Mouse (Mus musculus) heart, postnatal 0 days (tissue): ENCODE measurements around the gene Eef1a2. TPM values are rescaled to one million over a fixed set of nuclear protein-coding genes. Genes with fewer than 3 reads are reported as not detected.

ENCODE experiments used
- ATAC-seq: fragments of 200-750 bp; cut with Nextera tagmentation; 2 replicates; pipeline ENCODE4 v1.8.0; 2017; ENCODE audit warnings: low read depth, moderate number of reproducible peaks, moderate library complexity; ENCODE audit not compliant: insufficient read depth
- DNase-seq: peaks from one replicate; pipeline ENCODE4 v3.0.0-alpha.2; 2016; ENCODE audit warnings: low spot score
- H3K27ac ChIP-seq: fragments of 300-500 bp; sonication (generic); 2 replicates; pipeline ENCODE4 v1.5.1; 2014; ENCODE audit warnings: low read depth, mild to moderate bottlenecking
- H3K27me3 ChIP-seq: fragments of 300-500 bp; sonication (generic); 2 replicates; pipeline ENCODE4 v1.6.1; 2014; ENCODE audit warnings: low read length, mixed read lengths; ENCODE audit not compliant: control insufficient read depth, insufficient read depth
- H3K36me3 ChIP-seq: fragments of 300-500 bp; sonication (generic); replicated peaks from 2 replicates; pipeline ENCODE4 v1.6.1; 2014; ENCODE audit warnings: low read length, mixed read lengths; ENCODE audit not compliant: control insufficient read depth, insufficient read depth
- H3K4me1 ChIP-seq: fragments of 300-500 bp; sonication (generic); 2 replicates; pipeline ENCODE4 v1.6.1; 2014; ENCODE audit warnings: antibody characterized with exemption; ENCODE audit not compliant: control insufficient read depth, insufficient read depth
- H3K4me2 ChIP-seq: fragments of 300-500 bp; sonication (generic); 2 replicates; pipeline ENCODE4 v1.6.1; 2014; ENCODE audit warnings: low read depth, mild to moderate bottlenecking, low read length, moderate library complexity
- H3K4me3 ChIP-seq: fragments of 300-500 bp; sonication (generic); 2 replicates; pipeline ENCODE4 v1.5.1; 2014; ENCODE audit warnings: low read depth, low read length
- H3K9ac ChIP-seq: fragments of 300-500 bp; sonication (generic); replicated peaks from 2 replicates; pipeline ENCODE4 v1.6.1; 2014; ENCODE audit warnings: low read depth, low read length, mixed read lengths
- H3K9me3 ChIP-seq: fragments of 300-500 bp; sonication (generic); replicated peaks from 2 replicates; pipeline ENCODE4 v1.6.1; 2016; ENCODE audit warnings: low read length; ENCODE audit not compliant: control insufficient read depth
- CTCF ChIP-seq: IDR thresholded peaks from 2 replicates; pipeline ENCODE4 v1.5.1; 2016; ENCODE audit warnings: antibody characterized with exemption, control low read depth, low read depth
- EP300 ChIP-seq: IDR thresholded peaks from 2 replicates; pipeline ENCODE4 v1.6.1; 2016; ENCODE audit warnings: antibody characterized with exemption, low read depth
- WGBS: fragments of 180-500 bp; shearing (Covaris S2); extraction: QIAGEN DNeasy Blood & Tissue Kit; methylation state at CpG from one replicate; pipeline ENCODE4 v1.1.7; 2014; 5-methylcytosine and 5-hydroxymethylcytosine counted together
- polyA plus RNA-seq: library from polyadenylated mRNA; unstranded; fragments of >200 nt; fragmentation: Nextera tagmentation; extraction: Ambion mirVana; gene quantifications from 2 replicates; pipeline ENCODE4 v1.2.1, GENCODE M21; 2015
- total RNA-seq: library from RNA; depleted of rRNA; stranded (reverse); fragments of >200 nt; gene quantifications from 2 replicates; pipeline ENCODE4 v1.2.3, GENCODE M21; 2014; ENCODE audit warnings: low replicate concordance

The Eef1a2 gene
- total and polyA plus RNA-seq, 2 experiments from 2014 or later = 19.9 to 291 TPM

DNA sequence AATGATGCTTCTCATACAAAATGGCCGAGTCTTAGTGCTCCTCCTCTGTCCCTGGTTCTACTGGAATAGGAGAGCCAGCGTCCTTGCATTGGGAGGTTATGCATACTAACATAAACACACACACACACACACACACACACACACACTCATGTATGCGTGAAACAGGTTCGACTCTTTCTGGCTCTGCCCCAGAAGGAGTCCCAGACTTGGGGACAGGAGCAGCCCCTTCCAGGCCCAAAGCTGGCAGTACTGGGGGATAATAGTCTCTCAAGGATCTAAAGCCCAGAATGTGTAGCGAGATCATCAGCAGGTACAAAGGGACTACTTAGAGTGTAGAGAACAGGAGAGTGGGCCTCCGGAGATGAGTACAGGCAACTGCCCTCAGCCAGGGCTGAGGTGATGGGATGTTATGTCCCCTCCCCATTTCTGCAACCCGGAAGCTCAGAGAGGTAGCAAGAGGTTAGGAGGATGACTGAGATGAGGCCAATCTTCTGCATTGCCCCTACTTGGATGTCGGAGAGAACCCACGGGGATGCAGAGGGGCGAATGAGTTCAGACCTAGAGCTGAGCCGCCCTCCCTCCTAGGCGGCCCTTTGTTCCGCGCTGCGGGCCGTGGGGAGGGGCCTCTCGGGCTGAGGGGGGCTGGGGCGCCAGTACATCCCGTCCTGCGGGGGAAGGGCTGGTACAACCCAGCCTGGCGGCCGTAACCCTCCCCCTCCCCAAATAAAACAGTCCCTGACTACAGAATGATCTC lies 22.8 kb downstream of the Eef1a2 start:
- Histone ChIP-seq H3K4me2 (no peak overlapping the region), H3K4me1 (no peaks in the 10 kb centered on the region), H3K27ac (no peak overlapping the region), H3K9ac (no peak overlapping the region), H3K27me3 (peaks cover 62% of the 10 kb centered on the region), H3K36me3 (no peaks in the 10 kb centered on the region), H3K4me3 (peak overlapping the region; percentile 38; the same call in 1 of the 2 replicates), H3K9me3 (no peaks in the 10 kb centered on the region)
- 9% methylated on average over 21 of the region's 22 CpGs for WGBS
- DNase-seq = no peak
- TF ChIP-seq CTCF = no peak
- no peak for TF ChIP-seq EP300
- ATAC-seq = no peak

DNA sequence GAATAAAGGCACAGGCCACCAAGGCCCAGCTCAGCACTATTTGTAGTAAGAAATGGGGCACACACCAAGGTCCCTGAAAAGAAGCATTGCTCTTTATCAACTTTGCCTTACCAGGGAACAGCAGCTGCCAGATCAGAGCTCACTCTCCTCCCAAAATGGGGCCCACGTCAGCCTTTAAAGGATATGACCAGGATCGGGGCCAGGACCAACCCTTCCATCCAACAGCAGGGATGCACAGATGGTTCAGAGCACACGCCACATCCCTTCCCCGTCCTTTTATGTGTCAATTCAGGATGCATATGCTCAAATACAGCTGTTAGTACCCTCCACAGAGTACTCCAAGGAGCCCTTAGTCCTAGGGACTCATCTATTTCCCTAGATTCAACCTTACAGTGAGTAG lies 26.6 kb downstream of the Eef1a2 start:
- no peaks in the 10 kb centered on the region for H3K4me1 ChIP-seq
- 59% methylated on average over 4 of the region's 4 CpGs for WGBS
- peaks cover 40% of the 10 kb centered on the region for H3K27me3 ChIP-seq
- H3K4me3 ChIP-seq = no peak overlapping the region
- no peak overlapping the region for H3K4me2 ChIP-seq
- DNase-seq (no peak), ATAC-seq (no peak)
- no peak overlapping the region for H3K9ac ChIP-seq
- no peaks in the 10 kb centered on the region for H3K36me3 ChIP-seq
- H3K9me3 ChIP-seq = no peaks in the 10 kb centered on the region
- no peak overlapping the region for H3K27ac ChIP-seq
- no peak for TF ChIP-seq CTCF
- TF ChIP-seq EP300 = no peak

DNA sequence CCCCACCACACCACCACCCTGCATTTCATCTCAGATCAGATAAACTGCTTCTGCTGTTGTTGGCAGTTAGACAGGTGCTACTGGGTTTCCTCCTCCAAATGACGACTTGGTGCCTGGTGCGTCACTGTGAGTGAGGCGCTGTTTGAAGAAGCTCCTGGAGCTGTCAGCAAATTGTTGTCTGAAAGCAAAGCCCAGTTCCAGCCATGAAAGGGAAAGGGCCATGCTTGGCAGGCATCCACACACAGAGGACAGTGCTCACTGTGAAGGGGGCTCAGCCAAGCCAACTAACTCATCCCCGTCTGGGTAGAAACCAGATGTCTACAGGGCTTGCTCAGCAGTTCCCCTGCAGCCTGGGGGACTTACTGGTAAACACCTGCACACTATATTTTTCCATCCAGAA lies 27.9 kb downstream of the Eef1a2 start:
- H3K27me3 ChIP-seq = peaks cover 27% of the 10 kb centered on the region
- no peaks in the 10 kb centered on the region for H3K4me1 ChIP-seq
- no peak overlapping the region for H3K4me3 ChIP-seq
- no peak overlapping the region for H3K4me2 ChIP-seq
- H3K9me3 ChIP-seq = no peaks in the 10 kb centered on the region
- WGBS = 65% methylated on average over 4 of the region's 4 CpGs
- DNase-seq (no peak), ATAC-seq (no peak)
- H3K27ac ChIP-seq = no peak overlapping the region
- H3K36me3 ChIP-seq = no peaks in the 10 kb centered on the region
- H3K9ac ChIP-seq = no peak overlapping the region
- TF ChIP-seq CTCF = no peak
- no peak for TF ChIP-seq EP300

DNA sequence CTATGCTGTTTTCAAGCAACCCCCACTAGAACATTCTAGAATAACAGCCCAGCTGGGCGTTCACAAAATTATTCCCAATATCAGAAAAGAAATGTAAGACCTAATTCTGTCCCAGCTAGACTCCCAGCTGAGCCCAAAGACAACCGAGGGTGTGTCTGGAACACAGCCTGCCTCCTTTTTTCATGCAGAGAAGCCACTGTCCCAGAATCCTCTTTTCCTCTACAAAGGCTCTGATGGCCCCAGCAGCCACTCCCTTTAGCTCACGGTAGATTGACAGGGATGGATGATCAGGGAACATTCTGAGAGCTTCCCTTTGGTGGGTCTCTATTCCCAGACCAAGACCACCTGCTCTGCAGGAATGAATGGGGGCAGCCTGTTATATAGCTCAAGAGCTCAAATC lies 29.0 kb downstream of the Eef1a2 start:
- DNase-seq (no peak), ATAC-seq (no peak)
- H3K27ac ChIP-seq = no peak overlapping the region
- H3K9ac ChIP-seq = no peak overlapping the region
- H3K9me3 ChIP-seq = no peaks in the 10 kb centered on the region
- peaks cover 15% of the 10 kb centered on the region for H3K27me3 ChIP-seq
- no peaks in the 10 kb centered on the region for H3K36me3 ChIP-seq
- no peak overlapping the region for H3K4me3 ChIP-seq
- no peaks in the 10 kb centered on the region for H3K4me1 ChIP-seq
- no peak for TF ChIP-seq CTCF
- no peak for TF ChIP-seq EP300
- no peak overlapping the region for H3K4me2 ChIP-seq
- WGBS = 43% methylated on average over 3 of the region's 3 CpGs

DNA sequence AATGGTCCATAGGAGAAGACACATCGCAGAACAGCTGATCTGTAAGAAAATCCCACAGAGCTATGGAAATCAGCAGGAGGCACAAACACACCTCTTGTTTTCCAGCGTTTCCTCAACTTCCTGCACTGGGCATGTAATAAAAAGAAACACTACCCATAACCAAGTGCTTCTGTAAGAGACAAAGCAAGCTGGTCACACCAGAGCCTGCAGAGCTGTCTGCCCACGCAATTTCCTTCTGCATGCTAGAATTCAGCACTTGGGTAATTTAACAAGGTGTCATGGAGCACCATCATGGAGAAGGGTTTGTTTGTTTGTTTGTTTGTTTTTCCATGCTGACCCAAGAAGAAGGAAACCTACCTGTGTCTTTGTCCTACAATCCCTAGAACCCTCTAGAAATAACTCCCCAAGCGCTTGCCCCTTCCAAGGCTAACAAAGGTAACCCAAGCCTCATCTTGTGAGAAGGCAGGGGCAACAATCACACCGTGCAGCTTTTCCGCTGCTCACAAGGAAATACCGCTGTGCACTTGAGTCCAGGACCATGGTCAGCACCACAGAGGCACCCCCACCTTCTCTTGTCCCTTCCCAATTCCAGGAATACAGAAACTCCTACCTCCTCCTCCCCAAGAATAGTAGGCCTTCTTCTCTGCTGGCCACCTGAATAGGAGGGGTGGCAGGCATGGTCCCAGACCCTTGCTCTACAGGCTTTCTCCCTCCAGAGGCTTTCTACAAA lies 30.9 kb downstream of the Eef1a2 start:
- no peaks in the 10 kb centered on the region for H3K4me1 ChIP-seq
- no peak for TF ChIP-seq CTCF
- TF ChIP-seq EP300 = no peak
- no peak overlapping the region for H3K4me3 ChIP-seq
- H3K36me3 ChIP-seq = no peaks in the 10 kb centered on the region
- H3K27me3 ChIP-seq = 0 out of 2 replicates have a peak, but pooled peaks cover 2% of the 10 kb centered on the region
- no peak for ATAC-seq
- H3K9me3 ChIP-seq = no peaks in the 10 kb centered on the region
- no peak for DNase-seq
- 31% methylated on average over 7 of the region's 7 CpGs for whole genome bisulfite sequencing
- no peak overlapping the region for H3K4me2 ChIP-seq
- H3K9ac ChIP-seq = no peak overlapping the region
- H3K27ac ChIP-seq = no peak overlapping the region
